Mouse (Mus musculus) urinary bladder, adult 18-20 months (tissue): ENCODE results near the gene Gm14305.
"Not testable (repeated sequence)": the region's sequence is repeated elsewhere in the genome, so short reads cannot be mapped to it uniquely, and the experiment has no call there.

Experiments
- DNase-seq, 2 experiments: peaks; one replicate each; pipeline ENCODE4 v3.0.0; 2022; ENCODE audit warnings: low spot score in 2 of 2, mixed read lengths in 2 of 2

Gm14305 gene

DNA sequence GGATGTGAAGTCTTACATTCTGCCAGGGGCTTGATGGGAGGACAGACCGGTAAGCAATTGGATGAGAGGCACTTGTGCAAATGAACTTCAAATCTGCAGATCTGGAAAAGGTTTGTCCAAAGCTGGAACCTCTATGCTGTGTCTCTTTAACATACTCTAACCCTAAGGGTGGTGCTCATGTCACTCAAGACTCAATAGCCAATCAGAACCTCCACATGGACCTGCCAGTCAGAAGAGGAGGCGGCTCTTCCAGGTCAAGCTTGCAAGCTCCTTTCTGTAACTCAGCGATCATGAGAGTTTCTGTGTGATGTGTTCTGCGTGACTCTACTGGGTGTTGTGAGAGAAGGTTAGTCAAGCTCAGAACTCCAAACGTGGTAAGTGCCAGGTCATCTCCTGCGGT is at the start of gene Gm14305:
Gm14305 (plus strand) TSS at position 278 of the 400 bp plus-strand sequence.
- DNase-seq: peak; percentile 2 to 6

DNA sequence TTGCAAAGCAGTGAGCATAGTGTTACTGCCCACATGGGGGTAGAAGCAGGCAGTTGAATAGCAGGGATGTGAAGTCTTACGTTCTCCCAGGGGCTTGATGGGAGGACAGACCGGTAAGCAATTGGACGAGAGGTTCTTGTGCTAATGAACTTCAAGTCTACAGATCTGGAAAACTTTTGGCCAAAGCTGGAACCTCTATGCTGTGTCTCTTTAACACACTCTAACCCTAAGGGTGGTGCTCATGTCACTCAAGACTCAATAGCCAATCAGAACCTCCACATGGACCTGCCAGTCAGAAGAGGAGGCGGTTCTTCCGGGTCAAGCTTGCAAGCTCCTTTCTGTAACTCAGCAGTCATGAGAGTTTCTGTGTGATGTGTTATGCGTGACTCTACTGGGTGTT is 37.9 kb upstream of the Gm14305 start, which contains the start of gene Zfp973:
Zfp973 (plus strand) TSS at position 301 of the 400 bp plus-strand sequence.
- DNase-seq: not testable (repeated sequence)
